Mouse (Mus musculus) v-Abl transformed pro-B cells (cell line): ENCODE measurements around the gene Ccdc6.

ENCODE experiments used
- in situ Hi-C, 2 experiments: fragments of 400-800 bp; cut with MboI; formaldehyde crosslinking; loops; one replicate each; pipeline ENCODE4 v1.15.1; 2025; ENCODE audit not compliant: unreplicated experiment in 2 of 2

Gene Ccdc6

DNA sequence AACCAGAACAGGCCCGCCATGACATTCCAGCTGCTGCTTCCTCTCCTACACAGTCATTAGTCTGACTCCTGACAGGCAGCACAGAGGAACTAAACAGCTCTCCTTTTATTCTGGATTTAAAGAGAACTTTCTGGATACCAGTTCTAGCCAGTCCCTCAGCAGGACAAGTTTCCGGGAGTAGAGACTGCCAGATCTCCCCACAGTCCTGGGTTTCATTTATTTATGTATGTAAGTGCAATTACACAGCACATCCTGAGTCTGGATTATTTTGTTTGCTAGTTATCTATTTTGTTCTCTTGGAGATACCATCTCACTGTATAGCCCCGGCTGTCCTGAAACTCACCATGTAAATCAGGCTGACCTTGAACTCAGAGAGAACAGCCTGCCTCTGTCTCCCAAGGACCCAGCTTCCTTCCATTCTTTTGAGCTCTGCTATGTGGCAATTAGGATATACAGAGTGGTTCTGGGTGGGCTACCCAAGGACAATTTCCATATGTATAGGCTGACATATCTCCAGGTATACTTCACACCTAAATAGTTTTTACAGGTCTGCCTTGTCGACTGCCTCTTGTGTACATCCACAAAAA is 5.0 kb upstream of the Ccdc6 start:
- in situ Hi-C loops, result loop anchor here (5.0 to 25.0 kb wide), 2 partner anchors 50 to 730 kb away; partner anchors contain the start of gene Cdk1 (in 1 of the 2)

DNA sequence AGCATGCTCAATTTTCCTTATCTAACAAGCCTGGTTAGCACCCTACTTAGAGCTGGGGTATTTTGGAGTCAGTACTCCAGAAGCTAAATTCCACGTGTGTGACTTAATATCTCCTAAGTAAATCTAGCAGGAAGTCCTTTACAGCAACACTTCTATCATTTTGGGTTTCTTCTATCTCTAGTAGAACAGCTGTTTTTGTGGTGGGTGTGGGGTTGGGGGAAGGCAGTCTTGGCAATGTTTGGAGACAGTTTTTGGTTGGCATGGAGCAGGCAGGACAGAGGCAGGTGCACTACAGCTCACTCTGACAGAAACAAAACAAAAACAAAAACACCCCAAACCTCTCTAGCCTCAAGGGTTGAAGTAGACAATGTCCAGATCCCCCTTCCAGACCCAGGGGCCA is 3.1 kb upstream of the Ccdc6 start:
- in situ Hi-C loops, result loop anchor here (5.0 to 25.0 kb wide), 2 partner anchors 51 to 731 kb away; partner anchors contain the start of gene Cdk1 (in 1 of the 2)

GRCm38 (mm10) chr10:70095031-70095470 is 1.9 kb upstream of the Ccdc6 start:
- in situ Hi-C loops, result loop anchor here in 1 of 2 experiments (25.0 kb wide), 1 partner anchor 733 kb away; the partner anchor contains the start of gene Cdk1

DNA sequence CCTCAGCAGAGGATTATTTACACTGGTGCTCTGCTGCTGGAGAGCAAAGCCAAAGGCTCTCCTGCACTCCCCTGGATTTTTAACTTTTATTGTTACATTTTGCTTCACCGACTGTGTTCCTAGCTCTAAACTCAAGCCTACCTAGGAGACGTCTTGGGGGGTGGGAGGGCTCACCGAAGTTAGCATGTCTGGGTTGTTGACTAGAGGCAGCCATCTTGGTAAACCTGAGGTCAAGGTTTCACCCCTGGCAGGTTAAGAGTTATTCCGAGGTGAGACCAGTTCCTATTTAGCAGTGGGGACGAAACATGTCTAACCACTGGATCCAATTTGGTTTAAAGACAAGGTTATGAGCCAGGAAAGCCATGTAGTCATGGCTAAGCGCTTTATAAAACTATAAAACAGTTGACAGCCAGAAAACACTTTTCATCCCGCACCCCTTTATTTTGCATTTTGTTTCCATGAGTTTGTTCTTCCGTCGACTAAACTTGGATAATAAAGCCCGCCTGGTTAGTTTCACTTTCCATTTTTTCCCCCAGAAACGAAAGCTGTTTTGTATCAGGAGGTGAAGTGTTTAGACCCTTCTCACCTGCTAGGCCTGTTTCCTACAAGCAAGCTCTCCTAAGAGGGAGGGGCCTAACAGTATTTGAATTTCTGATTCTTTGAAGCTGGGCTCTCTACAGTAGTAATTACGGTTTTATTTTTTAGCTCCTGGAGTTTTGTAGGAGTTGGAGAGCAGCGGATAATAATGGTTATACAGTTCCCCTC is 1.2 kb upstream of the Ccdc6 start:
- in situ Hi-C loops, result loop anchor here in 1 of 2 experiments (25.0 kb wide), 1 partner anchor 733 kb away; the partner anchor contains the start of gene Cdk1

GRCm38 (mm10) chr10:70097291-70097901 is 475 bp downstream of the Ccdc6 start:
- in situ Hi-C loops, result loop anchor here in 1 of 2 experiments (25.0 kb wide), 1 partner anchor 735 kb away; the partner anchor contains the start of gene Cdk1

DNA sequence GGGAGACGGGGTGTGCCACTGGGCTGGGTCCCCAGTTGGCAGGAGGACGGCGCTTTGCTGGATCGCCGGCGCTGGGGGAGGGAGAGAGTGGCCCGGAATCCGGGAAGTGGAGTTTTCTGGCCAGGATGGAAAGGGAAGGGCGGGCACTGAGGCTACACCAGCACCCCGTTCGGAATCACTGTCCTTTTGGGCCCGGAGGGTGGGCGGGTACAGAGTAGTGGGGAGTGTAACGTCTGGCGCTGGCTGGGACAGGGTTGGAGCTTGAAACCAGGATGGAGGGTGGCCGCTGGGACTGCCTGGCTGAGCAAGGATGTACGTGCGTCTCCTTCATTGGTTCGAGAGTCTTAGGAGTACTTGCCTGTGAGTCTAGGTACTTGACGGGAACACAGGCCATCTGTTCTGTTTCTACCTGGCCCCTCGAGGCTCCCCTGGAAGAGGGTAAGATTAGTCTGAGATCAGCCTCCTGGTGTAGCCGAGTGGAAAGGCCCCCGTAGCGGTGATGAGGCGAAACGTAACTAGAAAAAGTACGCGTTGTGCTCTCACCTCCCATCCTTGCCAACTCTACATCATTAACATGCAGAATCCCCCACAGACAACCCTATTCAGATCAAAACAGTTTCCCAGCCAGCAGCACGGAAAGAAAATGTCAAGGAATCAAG is 1.1 kb downstream of the Ccdc6 start:
- in situ Hi-C loops, result loop anchor here in 1 of 2 experiments (25.0 kb wide), 1 partner anchor 736 kb away; the partner anchor contains the start of gene Cdk1

- in situ Hi-C loops, result loop anchor here in 1 of 2 experiments (25.0 kb wide), 1 partner anchor 736 kb away; the partner anchor contains the start of gene Cdk1
Observed at GRCm38 (mm10) chr10:70098626-70099025, 1.7 kb downstream of the Ccdc6 start.

- in situ Hi-C loops, result loop anchor here in 1 of 2 experiments (25.0 kb wide), 1 partner anchor 737 kb away; the partner anchor contains the start of gene Cdk1
Observed at GRCm38 (mm10) chr10:70099052-70099451, 2.1 kb downstream of the Ccdc6 start.

DNA sequence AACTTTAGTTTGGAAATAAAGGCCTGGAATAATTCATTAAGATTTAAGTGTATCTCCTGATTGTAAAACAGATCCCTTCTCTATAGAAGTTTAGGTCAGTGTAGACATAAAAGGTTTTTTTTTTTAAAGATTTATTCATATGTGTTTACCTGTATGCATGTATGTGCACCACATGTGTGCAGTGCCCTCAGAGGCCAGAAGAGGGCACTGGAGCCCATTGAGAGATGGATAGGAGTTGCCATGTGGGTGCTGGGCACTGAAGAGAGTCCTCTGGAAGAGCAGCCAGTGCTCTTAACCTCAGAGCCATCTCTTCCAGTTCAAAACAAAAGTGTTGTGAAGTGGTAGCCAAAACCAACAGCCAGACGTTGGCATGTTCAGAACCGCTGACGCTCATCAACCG is 5.2 kb downstream of the Ccdc6 start:
- in situ Hi-C loops, result loop anchor here in 1 of 2 experiments (5.0 kb wide), 1 partner anchor 95 kb away; no protein-coding TSS in a partner anchor

- in situ Hi-C loops, result no loop called here
Observed at GRCm38 (mm10) chr10:70108016-70108415, 11.1 kb downstream of the Ccdc6 start.

GRCm38 (mm10) chr10:70109974-70110373 is 13.1 kb downstream of the Ccdc6 start:
- in situ Hi-C loops, result no loop called here

DNA sequence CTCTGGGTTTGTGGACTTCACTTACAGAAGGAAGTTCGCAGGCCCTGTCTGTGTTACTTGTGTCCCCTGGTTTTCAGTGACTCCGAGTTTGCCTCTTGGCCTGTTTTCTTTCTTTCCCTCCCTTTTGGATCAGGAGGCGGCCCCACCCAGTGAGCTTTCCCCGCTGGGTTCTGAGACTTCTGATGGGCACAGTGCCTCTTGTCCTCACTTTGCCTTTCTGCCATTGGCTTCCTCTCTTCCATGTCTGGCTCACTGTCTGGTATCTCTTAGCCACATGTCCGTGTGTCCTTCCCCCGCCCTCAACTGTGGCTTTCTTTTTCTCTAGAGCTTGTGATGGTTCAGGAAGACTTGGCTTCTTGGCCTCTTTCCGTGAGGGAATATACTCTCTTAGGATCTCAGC is 13.9 kb downstream of the Ccdc6 start:
- in situ Hi-C loops, result no loop called here

GRCm38 (mm10) chr10:70111643-70112042 is 14.7 kb downstream of the Ccdc6 start:
- in situ Hi-C loops, result no loop called here

DNA sequence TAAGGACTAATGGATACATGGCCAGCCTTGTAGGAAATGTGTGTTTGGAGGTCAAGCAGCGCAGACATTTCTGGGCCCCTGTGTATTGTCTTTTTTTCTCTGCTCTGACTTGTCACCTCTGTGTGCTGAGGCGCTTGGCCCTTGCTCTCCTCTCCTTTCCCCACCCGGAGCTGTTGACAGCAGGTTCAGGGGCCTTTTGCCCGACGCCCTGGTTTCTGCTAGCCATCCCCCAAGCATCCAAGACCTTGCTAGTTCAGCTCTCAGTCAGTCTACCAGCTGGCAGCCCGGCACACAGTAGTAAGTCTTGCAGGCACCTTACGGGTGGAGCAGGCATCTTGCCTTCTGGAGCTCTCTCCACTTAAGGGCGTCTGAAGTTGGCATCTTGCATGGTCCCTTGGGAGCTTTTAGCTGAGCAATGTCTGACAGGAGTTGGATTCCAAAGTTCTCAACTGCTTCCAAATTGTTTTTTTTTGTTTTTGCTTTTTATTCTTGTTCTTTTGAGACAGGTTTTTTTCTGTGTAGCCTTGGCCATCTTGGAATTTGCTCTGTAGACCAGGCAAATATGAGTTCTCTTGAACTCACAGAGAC is 17.2 kb downstream of the Ccdc6 start:
- in situ Hi-C loops, result no loop called here

DNA sequence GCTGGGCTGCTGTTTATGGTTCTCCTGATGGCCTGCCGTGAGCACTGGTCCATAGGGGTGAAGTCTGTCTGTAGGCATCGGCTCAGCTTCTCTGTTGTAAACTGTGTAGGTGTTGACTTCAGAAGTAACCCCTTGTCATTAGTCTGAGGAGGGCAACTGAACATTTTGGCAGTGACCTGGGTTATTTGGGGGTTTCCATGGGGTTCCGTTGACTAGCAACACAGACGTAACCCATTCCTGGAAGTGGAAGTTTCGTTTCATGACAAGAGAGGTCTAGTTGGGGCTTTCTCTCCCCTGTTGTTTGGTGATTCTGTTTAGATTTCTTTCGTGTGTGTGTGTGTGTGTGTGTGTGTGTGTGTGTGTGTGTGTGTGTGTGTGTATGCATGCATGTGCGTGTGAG is 19.5 kb downstream of the Ccdc6 start:
- in situ Hi-C loops, result no loop called here

DNA sequence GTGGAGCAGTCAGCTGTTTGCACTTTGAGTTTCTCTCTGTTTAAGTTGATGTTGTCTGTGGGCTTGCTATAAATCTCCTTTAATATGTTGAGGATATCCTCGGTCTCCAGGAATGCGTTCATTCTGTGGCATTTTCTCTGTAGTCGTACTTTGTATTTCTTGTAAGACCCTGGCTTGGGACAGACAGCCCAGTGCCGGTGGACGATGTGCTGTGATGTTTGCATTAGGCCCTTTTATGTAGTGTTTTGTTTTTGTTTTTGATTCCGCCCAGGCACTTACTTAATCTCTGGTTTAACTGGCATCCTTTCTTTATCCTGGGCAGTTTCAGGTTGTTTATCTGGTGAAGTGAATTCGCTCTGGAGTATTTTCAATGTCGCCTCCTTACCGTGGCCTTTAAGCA is 22.5 kb downstream of the Ccdc6 start:
- in situ Hi-C loops, result no loop called here

- in situ Hi-C loops, result no loop called here
Observed at GRCm38 (mm10) chr10:70119851-70120370, 23.0 kb downstream of the Ccdc6 start.

DNA sequence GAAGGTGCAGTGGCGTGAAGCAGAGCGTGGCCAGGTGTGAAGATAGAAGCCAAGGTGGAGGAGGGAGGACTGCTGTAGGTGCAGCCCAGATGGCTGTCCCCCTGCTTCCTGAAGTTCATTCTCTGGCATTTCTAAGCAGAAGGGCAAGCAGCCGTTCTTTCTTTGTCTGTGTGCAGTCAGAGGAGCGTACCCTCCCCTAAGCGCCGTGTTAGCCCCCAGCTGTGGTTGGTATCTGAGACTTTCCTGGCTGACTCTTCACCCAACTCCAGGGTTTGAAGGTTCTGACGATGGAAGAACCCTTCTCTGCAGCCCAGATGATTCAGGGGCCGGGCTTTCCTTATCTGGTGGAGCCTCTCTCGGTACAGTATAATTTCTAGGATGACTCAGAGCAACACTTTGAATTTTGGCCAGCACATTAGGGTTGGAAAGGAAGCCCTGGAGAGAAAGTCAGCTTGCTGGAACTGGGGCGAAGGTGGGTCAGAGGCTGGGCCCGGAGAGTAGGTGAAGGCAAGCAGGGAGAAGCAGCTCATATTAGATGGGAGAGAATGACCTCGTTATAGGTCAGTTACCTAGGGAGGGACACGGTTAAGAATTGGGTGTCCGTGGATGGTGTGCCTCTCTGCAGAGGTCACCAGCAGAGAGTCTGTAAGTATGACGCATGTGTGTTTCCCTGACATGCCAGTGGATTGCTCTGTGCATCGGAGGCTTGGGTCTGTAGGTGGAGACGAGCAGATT is 23.9 kb downstream of the Ccdc6 start:
- in situ Hi-C loops, result no loop called here

DNA sequence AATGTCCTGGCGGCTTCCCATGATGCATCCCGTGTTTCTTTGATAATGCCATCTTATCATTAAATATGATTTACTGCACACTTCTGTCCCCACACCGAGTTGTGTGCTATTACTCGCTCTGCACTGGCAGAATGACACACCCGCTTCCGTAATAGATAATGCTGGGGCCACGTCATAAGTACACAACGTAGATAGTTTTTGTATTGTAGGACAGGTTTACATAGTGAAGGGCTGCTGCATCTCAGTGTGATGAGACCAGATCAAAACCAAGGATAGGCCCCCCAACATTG is 24.4 kb downstream of the Ccdc6 start:
- in situ Hi-C loops, result no loop called here
